Mouse (Mus musculus): ENCODE results near the gene Mdh2. TPM values are rescaled to one million over a fixed set of nuclear protein-coding genes. Genes with fewer than 3 reads are reported as not detected.
A peak's percentile ranks its signal among the peaks of the same experiment; 100 is the strongest.

The Mdh2 gene
- total RNA-seq, 2 experiments from 2014 or later: 359 to 370 TPM

DNA sequence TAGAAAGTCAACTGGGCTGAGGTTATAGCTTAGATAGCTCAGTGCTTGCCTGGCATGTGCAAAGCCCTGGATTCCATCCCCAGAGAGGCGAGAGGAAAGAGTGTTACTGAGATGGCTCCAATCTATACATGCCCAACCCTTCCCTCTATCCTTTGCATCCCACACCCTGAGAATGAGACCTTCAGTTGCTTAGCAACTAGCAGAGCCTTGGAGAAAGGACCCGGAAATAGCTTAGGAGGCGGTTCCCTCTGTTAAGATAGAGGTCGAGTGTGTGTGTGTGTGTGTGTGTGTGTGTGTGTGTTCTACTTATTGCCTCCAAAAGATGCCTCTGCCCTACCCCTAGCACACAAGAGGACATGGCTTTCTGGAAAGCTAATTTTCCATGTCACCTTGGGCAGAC, 54.4 kb downstream of the Mdh2 start:
- no peak for DNase-seq
- intact Hi-C loops (cut with DNase I): no loop called here

DNA sequence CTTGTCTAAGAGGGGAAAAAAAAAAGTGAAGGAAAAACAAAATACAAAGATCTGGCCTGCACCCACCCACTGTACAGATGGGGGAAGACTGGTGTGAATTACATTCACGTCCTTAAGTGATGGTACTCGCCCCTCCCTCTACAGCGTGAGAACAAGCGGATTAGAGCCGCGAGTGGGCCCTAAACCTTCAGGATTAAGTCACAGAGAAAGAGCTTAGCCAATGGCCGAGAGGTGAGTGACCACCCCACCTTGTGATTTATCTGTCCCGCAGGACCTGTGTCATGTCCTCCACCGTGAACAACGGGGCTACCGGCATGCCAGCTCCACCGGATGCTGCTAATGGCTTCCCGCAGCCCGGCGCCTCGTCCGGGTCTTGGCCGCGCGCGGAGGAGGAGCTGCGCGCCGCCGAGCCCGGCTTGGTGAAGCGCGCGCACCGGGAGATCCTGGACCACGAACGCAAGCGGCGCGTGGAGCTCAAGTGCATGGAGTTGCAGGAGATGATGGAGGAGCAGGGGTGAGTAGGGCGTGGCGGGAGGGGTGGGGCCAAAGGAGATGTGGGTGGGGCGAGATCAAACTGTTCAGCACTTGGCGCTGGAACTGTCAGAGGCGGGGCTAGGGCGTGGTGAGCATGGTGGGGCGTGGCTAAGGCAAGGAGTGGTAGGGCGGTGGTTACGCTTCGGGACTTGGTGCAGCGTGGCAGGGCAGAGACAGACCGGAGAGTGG, 56.6 kb downstream of the Mdh2 start:
- DNase-seq: peak; percentile 87
- intact Hi-C loops (cut with DNase I): no loop called here

DNA sequence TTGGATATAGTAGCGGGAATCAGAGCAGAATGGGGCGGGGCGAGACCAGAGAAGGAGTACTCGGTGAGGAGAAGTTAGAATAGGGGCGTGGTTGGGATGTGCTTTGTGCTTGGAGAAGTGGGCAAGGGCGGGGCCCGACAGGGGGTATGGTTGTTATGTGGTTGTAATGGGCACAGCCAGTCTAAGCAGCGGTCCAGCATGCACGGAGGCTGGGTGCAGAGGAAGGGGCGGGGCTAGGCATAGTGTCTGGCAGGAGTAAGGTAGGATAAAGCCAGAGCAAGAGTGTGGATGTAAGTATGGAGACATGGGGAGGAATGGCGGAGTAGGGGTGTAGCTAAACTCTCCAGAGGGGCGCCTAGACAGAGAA, 57.2 kb downstream of the Mdh2 start:
- DNase-seq: no peak
- intact Hi-C loops (cut with DNase I): no loop called here

DNA sequence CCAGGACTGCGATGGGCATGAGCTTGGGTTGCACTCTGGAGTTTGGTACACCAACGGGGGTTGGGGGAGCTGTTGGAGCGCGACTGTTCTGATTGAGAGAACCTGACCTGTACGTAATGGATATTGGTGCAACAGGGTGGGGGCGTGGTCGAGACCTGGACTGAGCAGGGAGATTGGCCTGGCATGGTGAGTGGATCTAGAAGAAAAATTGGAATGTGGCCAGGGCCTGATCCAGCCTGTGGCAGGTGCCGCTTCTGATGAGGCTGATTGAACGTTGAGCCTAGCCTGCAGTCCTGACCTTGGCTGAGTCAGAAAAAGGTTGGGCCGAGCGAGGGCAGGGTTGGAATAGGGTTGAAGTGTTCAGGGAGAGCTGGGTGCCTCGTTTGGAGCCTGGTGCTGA, 57.7 kb downstream of the Mdh2 start:
- DNase-seq: peak; percentile 40
- intact Hi-C loops (cut with DNase I): no loop called here

Small RNA genes lying within 50 kb of the gene (microRNA-seq; reads per million reads assigned to microRNA genes)
- gene Gm23268 (not detected), gene Mir7034 (1.5 reads per million)

Other genes starting within 250 kb of the Mdh2 start
- 100 to 1,000 TPM in 1 of 2 experiments, 10 to 100 TPM in 1; 99.7 to 102 TPM for gene Hip1, start 233.4 kb upstream of the Mdh2 start, total RNA-seq (2021)
- not detected for gene Ccl26, start 214.9 kb upstream of the Mdh2 start, total RNA-seq (2021)
- gene Ccl24, start 205.4 kb upstream of the Mdh2 start, total RNA-seq (2021): under 1 TPM in 1 of 2 experiments, not detected in 1; 0.52 TPM
- gene Rhbdd2, start 145.9 kb upstream of the Mdh2 start, total RNA-seq (2021): 10 to 100 TPM; 53.8 to 68.7 TPM
- 10 to 100 TPM; 77.3 to 80.5 TPM for gene Por, start 108.4 kb upstream of the Mdh2 start, total RNA-seq (2021)
- gene Tmem120a, start 34.0 kb upstream of the Mdh2 start, total RNA-seq (2021): 10 to 100 TPM; 44.4 to 47.0 TPM
- not detected for gene Styxl1, start 95 bp upstream of the Mdh2 start, total RNA-seq (2021)
- gene Srrm3, start 28.4 kb downstream of the Mdh2 start, total RNA-seq (2021): 10 to 100 TPM; 87.6 to 91.5 TPM
- gene Hspb1, start 109.4 kb downstream of the Mdh2 start, total RNA-seq (2021): 1 to 10 TPM; 3.2 to 3.7 TPM
- 1,000 to 10,000 TPM; 1,399 to 1,485 TPM for gene Ywhag, start 156.1 kb downstream of the Mdh2 start, total RNA-seq (2021)
- 1 to 10 TPM; 2.0 to 2.7 TPM for gene Ssc4d, start 196.1 kb downstream of the Mdh2 start, total RNA-seq (2021)
- not detected for gene Zp3, start 201.6 kb downstream of the Mdh2 start, total RNA-seq (2021)
- 10 to 100 TPM; 13.8 to 14.4 TPM for gene Dtx2, start 216.3 kb downstream of the Mdh2 start, total RNA-seq (2021)

All from left cerebral cortex, postnatal 4 days (tissue).